ENCODE assay signal across 20 mouse cellular contexts in the genomic region with DNA sequence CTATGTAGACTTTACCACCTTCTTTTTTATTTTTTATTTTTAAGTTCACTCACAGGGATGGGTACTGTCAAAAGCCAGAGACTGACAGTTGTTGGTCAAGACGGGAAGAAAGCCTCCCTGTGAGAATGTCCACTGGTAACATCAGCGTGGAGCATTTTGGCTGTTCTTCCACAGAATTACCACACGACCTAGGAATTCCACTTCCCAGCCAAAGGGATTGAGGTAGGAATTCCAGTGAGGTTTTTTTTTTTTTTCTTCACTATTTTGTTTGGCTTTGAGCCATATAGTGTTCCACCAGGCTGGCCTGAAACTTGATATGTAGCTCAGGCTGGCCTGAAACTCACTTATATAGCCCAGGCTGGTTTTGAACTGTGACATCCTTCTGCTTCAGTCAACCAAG. TPM values are rescaled to one million over a fixed set of nuclear protein-coding genes. Genes with fewer than 3 reads are reported as not detected.
A peak's percentile ranks its signal among the peaks of the same experiment; 100 is the strongest.
DNase-seq lines count a peak whose midpoint lies in the region; ATAC-seq and TF ChIP-seq lines count a peak whose summit lies in the region.
"Had no signal": no experiment of that assay in that cellular context is flagged by ENCODE, and none has a peak within 500 bp of the region (broad histone marks: within the 10 kb centered on the region; RNA-seq: fewer than 3 reads in every experiment).

No protein-coding gene starts in this region.

- peak; percentile 26 for DNase-seq in forebrain, embryonic 14.5 days (ENCODE audit: low spot score)
- no peak for DNase-seq in forebrain, embryonic 10.5 days (ENCODE audit: extremely low spot score, low spot score)
- DNase-seq in liver, adult 2 months (ENCODE audit: extremely low read depth, low read depth, low spot score) = peak; percentile 43
- DNase-seq in liver, postnatal 0 days = no peak
- peak; percentile 54 for DNase-seq in fibroblast of lung, adult 2 months (ENCODE audit: low read depth)
- peak; percentile 43 for DNase-seq in lung, postnatal 25 days (ENCODE audit: low spot score)
- no peak for DNase-seq in hindbrain, postnatal 0 days (ENCODE audit: low spot score)
- no peak for DNase-seq in liver
- DNase-seq: cerebellum, adult 18-20 months had no signal

- H3K27me3 ChIP-seq in forebrain, embryonic 14.5 days (replicated peaks; ENCODE audit: control insufficient read depth, insufficient read depth, low read length) = no peaks in the 10 kb centered on the region
- no peaks in the 10 kb centered on the region for H3K27me3 ChIP-seq in forebrain, embryonic 10.5 days (ENCODE audit: poor library complexity, severe bottlenecking)
- no peaks in the 10 kb centered on the region for H3K27me3 ChIP-seq in liver, adult 2 months (ENCODE audit: control insufficient read depth, insufficient read depth, low read length)
- no peaks in the 10 kb centered on the region for H3K27me3 ChIP-seq in liver, postnatal 0 days (ENCODE audit: insufficient read depth, low read length)
- no peaks in the 10 kb centered on the region for H3K27me3 ChIP-seq in hindbrain, postnatal 0 days (ENCODE audit: insufficient read depth, low read length)
- H3K27me3 ChIP-seq: hindbrain, embryonic 15.5 days; kidney, embryonic 15.5 days; limb, embryonic 13.5 days had no signal

- no peak for ATAC-seq in forebrain, embryonic 14.5 days
- ATAC-seq in liver, postnatal 0 days = no peak
- ATAC-seq in hindbrain, postnatal 0 days = no peak

- no peak for TF ChIP-seq CTCF in liver, adult 2 months (IDR thresholded peaks at IDR 0.05; ENCODE audit: low read depth, low read length)
- TF ChIP-seq CTCF in liver, postnatal 0 days (IDR thresholded peaks at IDR 0.05; ENCODE audit: low read depth) = no peak
- no peak for TF ChIP-seq CTCF in hindbrain, postnatal 0 days (IDR thresholded peaks at IDR 0.05; ENCODE audit: low read depth)

- no peak overlapping the region for H3K4me2 ChIP-seq in forebrain, embryonic 14.5 days (ENCODE audit: low read length)
- no peak overlapping the region for H3K4me2 ChIP-seq in liver, postnatal 0 days (ENCODE audit: low read depth, low read length)
- no peak overlapping the region for H3K4me2 ChIP-seq in hindbrain, postnatal 0 days (ENCODE audit: low read depth, low read length)
- H3K4me2 ChIP-seq: hindbrain, embryonic 15.5 days; kidney, embryonic 15.5 days; limb, embryonic 13.5 days had no signal

- H3K9ac ChIP-seq in forebrain, embryonic 14.5 days (ENCODE audit: low read length) = no peak overlapping the region
- H3K9ac ChIP-seq in liver, adult 2 months (ENCODE audit: low read depth, low read length) = no peak overlapping the region
- no peak overlapping the region for H3K9ac ChIP-seq in liver, postnatal 0 days (replicated peaks)
- H3K9ac ChIP-seq in hindbrain, postnatal 0 days (replicated peaks; ENCODE audit: low read length) = no peak overlapping the region
- H3K9ac ChIP-seq: hindbrain, embryonic 15.5 days; kidney, embryonic 15.5 days; limb, embryonic 13.5 days had no signal

- no peaks in the 10 kb centered on the region for H3K79me2 ChIP-seq in liver, adult 2 months (ENCODE audit: control insufficient read depth, insufficient read depth, low read length)

- H3K9me3 ChIP-seq in forebrain, embryonic 14.5 days (replicated peaks; ENCODE audit: control insufficient read depth, low read length) = no peaks in the 10 kb centered on the region
- no peaks in the 10 kb centered on the region for H3K9me3 ChIP-seq in forebrain, embryonic 10.5 days
- H3K9me3 ChIP-seq in liver, postnatal 0 days (ENCODE audit: low read length) = no peaks in the 10 kb centered on the region
- no peaks in the 10 kb centered on the region for H3K9me3 ChIP-seq in hindbrain, postnatal 0 days (ENCODE audit: low read length)
- H3K9me3 ChIP-seq: hindbrain, embryonic 15.5 days; kidney, embryonic 15.5 days; limb, embryonic 13.5 days had no signal

- TF ChIP-seq POLR2A in liver, adult 2 months (IDR thresholded peaks at IDR 0.05; ENCODE audit: extremely low read depth, insufficient read depth, low read length) = no peak

- 46% methylated on average over 3 of the region's 3 CpGs for WGBS in forebrain, embryonic 14.5 days
- WGBS in forebrain, embryonic 10.5 days = 77% methylated on average over 3 of the region's 3 CpGs
- WGBS in liver, adult 2 months = 25% methylated on average over 3 of the region's 3 CpGs
- 72% methylated on average over 3 of the region's 3 CpGs for WGBS in liver, postnatal 0 days (ENCODE audit: insufficient replicate concordance)
- WGBS in hindbrain, postnatal 0 days = 39% methylated on average over 3 of the region's 3 CpGs

- TF ChIP-seq EP300 in liver, postnatal 0 days (IDR thresholded peaks at IDR 0.05; ENCODE audit: low read depth) = no peak

- H3K27ac ChIP-seq in forebrain, embryonic 14.5 days (ENCODE audit: low read depth, low read length) = no peak overlapping the region
- H3K27ac ChIP-seq in forebrain, embryonic 10.5 days = no peak overlapping the region
- H3K27ac ChIP-seq in liver, adult 2 months (replicated peaks; ENCODE audit: insufficient read depth, low read depth, low read length) = no peak overlapping the region
- H3K27ac ChIP-seq in liver, postnatal 0 days (ENCODE audit: low read depth) = no peak overlapping the region
- no peak overlapping the region for H3K27ac ChIP-seq in hindbrain, postnatal 0 days
- H3K27ac ChIP-seq: hindbrain, embryonic 15.5 days; kidney, embryonic 15.5 days; layer of hippocampus, adult 2 months; left cerebral cortex, adult 2 months; limb, embryonic 13.5 days had no signal

- no peaks in the 10 kb centered on the region for H3K36me3 ChIP-seq in forebrain, embryonic 14.5 days (ENCODE audit: control insufficient read depth, insufficient read depth, low read length)
- H3K36me3 ChIP-seq in forebrain, embryonic 10.5 days (replicated peaks) = no peaks in the 10 kb centered on the region
- no peaks in the 10 kb centered on the region for H3K36me3 ChIP-seq in liver, adult 2 months (ENCODE audit: control insufficient read depth, insufficient read depth, low read length)
- no peaks in the 10 kb centered on the region for H3K36me3 ChIP-seq in liver, postnatal 0 days (replicated peaks; ENCODE audit: insufficient read depth, low read length)
- no peaks in the 10 kb centered on the region for H3K36me3 ChIP-seq in hindbrain, postnatal 0 days (ENCODE audit: insufficient read depth, low read length)
- H3K36me3 ChIP-seq: hindbrain, embryonic 15.5 days; kidney, embryonic 15.5 days; limb, embryonic 13.5 days had no signal

- no peak overlapping the region for H3K4me3 ChIP-seq in forebrain, embryonic 14.5 days (ENCODE audit: low read depth, low read length)
- H3K4me3 ChIP-seq in forebrain, embryonic 10.5 days = no peak overlapping the region
- H3K4me3 ChIP-seq in liver, adult 2 months (ENCODE audit: insufficient read depth, low read depth, low read length) = no peak overlapping the region
- H3K4me3 ChIP-seq in liver, postnatal 0 days (ENCODE audit: low read depth, low read length) = no peak overlapping the region
- no peak overlapping the region for H3K4me3 ChIP-seq in hindbrain, postnatal 0 days (ENCODE audit: low read length)
- H3K4me3 ChIP-seq: erythroblast, embryonic 14.5 days; hindbrain, embryonic 15.5 days; kidney, embryonic 15.5 days; layer of hippocampus, adult 2 months; left cerebral cortex, adult 2 months; limb, embryonic 13.5 days had no signal

- H3K4me1 ChIP-seq in forebrain, embryonic 14.5 days (ENCODE audit: control insufficient read depth, insufficient read depth, low read length) = peaks cover 13% of the 10 kb centered on the region
- H3K4me1 ChIP-seq in forebrain, embryonic 10.5 days = peaks cover 23% of the 10 kb centered on the region
- 0 out of 2 replicates have a peak, but pooled peaks cover 2% of the 10 kb centered on the region for H3K4me1 ChIP-seq in liver, adult 2 months (ENCODE audit: control insufficient read depth, insufficient read depth, low read length)
- peaks cover 17% of the 10 kb centered on the region for H3K4me1 ChIP-seq in liver, postnatal 0 days (ENCODE audit: insufficient read depth)
- H3K4me1 ChIP-seq in hindbrain, postnatal 0 days (ENCODE audit: insufficient read depth, low read length) = peaks cover 10% of the 10 kb centered on the region

RNA-seq across cellular contexts. Expression of a gene that starts 12.3 kb away (rescaled TPM):
- not detected in 2 replicates for polyA plus RNA-seq in forebrain, embryonic 14.5 days (2014; fragmentation: Nextera tagmentation; extraction: Ambion mirVana)
- polyA plus RNA-seq in forebrain, embryonic 10.5 days (2016; fragmentation: Nextera tagmentation; extraction: Ambion mirVana) = not detected in 2 replicates
- not detected in 2 replicates for total RNA-seq in liver, adult 2 months (2014; rRNA removed)
- not detected in 2 replicates for polyA plus RNA-seq in liver, adult 2 months (2012; rRNA removed)
- 0.21 TPM in 1 of 2 replicates, not detected in the other for polyA plus RNA-seq in liver, postnatal 0 days (2015; fragmentation: Nextera tagmentation; extraction: Ambion mirVana)
- not detected in 2 replicates for total RNA-seq in hindbrain, postnatal 0 days (2014; rRNA removed)
- 0.34 TPM in 1 of 2 replicates, not detected in the other for polyA plus RNA-seq in hindbrain, postnatal 0 days (2015; fragmentation: Nextera tagmentation; extraction: Ambion mirVana)
- total RNA-seq: layer of hippocampus, adult 2 months; left cerebral cortex, adult 2 months; megakaryocyte progenitor cell, adult 5-6 weeks had no signal
- polyA plus RNA-seq: erythroblast, embryonic 14.5 days; hindbrain, embryonic 15.5 days; neural tube, embryonic 14.5 days had no signal

RNA-seq across cellular contexts. Expression of a gene that starts 15.9 kb away (rescaled TPM):
- 34.3 and 44.7 TPM in 2 replicates for polyA plus RNA-seq in forebrain, embryonic 14.5 days (2014; fragmentation: Nextera tagmentation; extraction: Ambion mirVana)
- 61.8 and 64.6 TPM in 2 replicates for polyA plus RNA-seq in forebrain, embryonic 10.5 days (2016; fragmentation: Nextera tagmentation; extraction: Ambion mirVana)
- total RNA-seq in liver, adult 2 months (2014; rRNA removed) = 22.4 and 23.3 TPM in 2 replicates
- 28.2 and 30.0 TPM in 2 replicates for polyA plus RNA-seq in liver, adult 2 months (2012; rRNA removed)
- polyA plus RNA-seq in liver, postnatal 0 days (2015; fragmentation: Nextera tagmentation; extraction: Ambion mirVana) = 11.9 and 12.7 TPM in 2 replicates
- total RNA-seq in hindbrain, postnatal 0 days (2014; rRNA removed) = 81.6 and 117 TPM in 2 replicates
- polyA plus RNA-seq in hindbrain, postnatal 0 days (2015; fragmentation: Nextera tagmentation; extraction: Ambion mirVana) = 44.3 and 48.1 TPM in 2 replicates

RNA-seq across cellular contexts. Expression of a gene that starts 34.7 kb away (rescaled TPM):
- polyA plus RNA-seq in forebrain, embryonic 14.5 days (2014; fragmentation: Nextera tagmentation; extraction: Ambion mirVana) = not detected in 2 replicates
- 0.50 and 0.63 TPM in 2 replicates for polyA plus RNA-seq in forebrain, embryonic 10.5 days (2016; fragmentation: Nextera tagmentation; extraction: Ambion mirVana)
- not detected in 2 replicates for total RNA-seq in liver, adult 2 months (2014; rRNA removed)
- not detected in 2 replicates for polyA plus RNA-seq in liver, adult 2 months (2012; rRNA removed)
- polyA plus RNA-seq in liver, postnatal 0 days (2015; fragmentation: Nextera tagmentation; extraction: Ambion mirVana) = not detected in 2 replicates
- not detected in 2 replicates for total RNA-seq in hindbrain, postnatal 0 days (2014; rRNA removed)
- polyA plus RNA-seq in hindbrain, postnatal 0 days (2015; fragmentation: Nextera tagmentation; extraction: Ambion mirVana) = not detected in 2 replicates
- total RNA-seq: gastrocnemius, postnatal 4 days; layer of hippocampus, adult 2 months; left cerebral cortex, adult 2 months; megakaryocyte progenitor cell, adult 5-6 weeks had no signal
- polyA plus RNA-seq: cortical plate, adult 2 months; erythroblast, embryonic 14.5 days; frontal cortex, adult 2 months; neural tube, embryonic 14.5 days had no signal

RNA-seq across cellular contexts. Expression of a gene that starts 42.6 kb away (rescaled TPM):
- 9.4 and 11.8 TPM in 2 replicates for polyA plus RNA-seq in forebrain, embryonic 14.5 days (2014; fragmentation: Nextera tagmentation; extraction: Ambion mirVana)
- polyA plus RNA-seq in forebrain, embryonic 10.5 days (2016; fragmentation: Nextera tagmentation; extraction: Ambion mirVana) = 17.9 and 18.4 TPM in 2 replicates
- 12.8 and 14.4 TPM in 2 replicates for total RNA-seq in liver, adult 2 months (2014; rRNA removed)
- polyA plus RNA-seq in liver, adult 2 months (2012; rRNA removed) = 17.4 and 19.8 TPM in 2 replicates
- polyA plus RNA-seq in liver, postnatal 0 days (2015; fragmentation: Nextera tagmentation; extraction: Ambion mirVana) = 6.4 and 6.8 TPM in 2 replicates
- 8.4 and 9.9 TPM in 2 replicates for total RNA-seq in hindbrain, postnatal 0 days (2014; rRNA removed)
- polyA plus RNA-seq in hindbrain, postnatal 0 days (2015; fragmentation: Nextera tagmentation; extraction: Ambion mirVana) = 7.1 and 7.8 TPM in 2 replicates

RNA-seq across cellular contexts. Expression of a gene that starts 42.6 kb away (rescaled TPM):
- 62.6 and 63.0 TPM in 2 replicates for polyA plus RNA-seq in forebrain, embryonic 14.5 days (2014; fragmentation: Nextera tagmentation; extraction: Ambion mirVana)
- 51.8 and 55.2 TPM in 2 replicates for polyA plus RNA-seq in forebrain, embryonic 10.5 days (2016; fragmentation: Nextera tagmentation; extraction: Ambion mirVana)
- 5.3 and 5.6 TPM in 2 replicates for total RNA-seq in liver, adult 2 months (2014; rRNA removed)
- polyA plus RNA-seq in liver, adult 2 months (2012; rRNA removed) = 3.5 and 5.7 TPM in 2 replicates
- polyA plus RNA-seq in liver, postnatal 0 days (2015; fragmentation: Nextera tagmentation; extraction: Ambion mirVana) = 7.7 and 8.2 TPM in 2 replicates
- total RNA-seq in hindbrain, postnatal 0 days (2014; rRNA removed) = 32.2 and 33.5 TPM in 2 replicates
- polyA plus RNA-seq in hindbrain, postnatal 0 days (2015; fragmentation: Nextera tagmentation; extraction: Ambion mirVana) = 33.5 and 34.8 TPM in 2 replicates

Comparison
In these comparisons a context has a peak if more than half of its experiments do, and no peak if none do; other contexts are left out.
1. DNase-seq: peak in forebrain, embryonic 14.5 days (single experiment), liver, adult 2 months (single experiment), fibroblast of lung, adult 2 months (single experiment) and lung, postnatal 25 days (single experiment); none in forebrain, embryonic 10.5 days (single experiment), liver, postnatal 0 days (single experiment), hindbrain, postnatal 0 days (single experiment) and liver (single experiment).